Mouse (Mus musculus) kidney, adult 2 months (tissue): ENCODE results near the gene Dglucy. TPM values are rescaled to one million over a fixed set of nuclear protein-coding genes. Genes with fewer than 3 reads are reported as not detected.

Source experiments
- DNase-seq: peaks from one replicate; pipeline ENCODE4 v3.0.0; 2021
- H3K27ac ChIP-seq: fragments of 200-500 bp; 2 replicates; pipeline ENCODE4 v1.5.1; 2012; ENCODE audit warnings: low read depth, low read length, control low read depth, inconsistent platforms; ENCODE audit not compliant: insufficient read depth
- H3K27me3 ChIP-seq: fragments of 200-500 bp; replicated peaks from 2 replicates; pipeline ENCODE4 v1.6.1; 2012; ENCODE audit warnings: mild to moderate bottlenecking, moderate library complexity, low read length, inconsistent platforms; ENCODE audit not compliant: control insufficient read depth, insufficient read depth
- H3K36me3 ChIP-seq: fragments of 200-500 bp; 2 replicates; pipeline ENCODE4 v1.6.1; 2012; ENCODE audit warnings: mild to moderate bottlenecking, moderate library complexity, low read length, inconsistent platforms; ENCODE audit not compliant: control insufficient read depth, insufficient read depth
- H3K4me1 ChIP-seq: fragments of 200-500 bp; 2 replicates; pipeline ENCODE4 v1.6.1; 2011; ENCODE audit warnings: low read length; ENCODE audit not compliant: control insufficient read depth, insufficient read depth
- H3K4me3 ChIP-seq: fragments of 200-500 bp; 2 replicates; pipeline ENCODE4 v1.5.1; 2011; ENCODE audit warnings: mild to moderate bottlenecking, low read depth, low read length, control low read depth; ENCODE audit not compliant: insufficient read depth
- CTCF ChIP-seq: fragments of 200-500 bp; conservative IDR thresholded peaks from 2 replicates; pipeline ENCODE4 v1.5.1; 2011; ENCODE audit warnings: low read depth, mild to moderate bottlenecking, control low read depth, low read length, moderate library complexity, mixed read lengths; ENCODE audit not compliant: insufficient read depth, insufficient read length
- POLR2A ChIP-seq: fragments of 200-500 bp; IDR thresholded peaks from one replicate; pipeline ENCODE4 v1.6.1; 2011; ENCODE audit warnings: low read depth, low read length, control low read depth
- WGBS: fragments of 180-500 bp; shearing (Covaris S2); methylation state at CpG from one replicate; pipeline ENCODE4 v1.1.7; 2018; 5-methylcytosine and 5-hydroxymethylcytosine counted together
- polyA plus RNA-seq: library from polyadenylated mRNA; depleted of rRNA; stranded (reverse); fragments of >200 nt; gene quantifications from 2 replicates; pipeline ENCODE4 v1.2.3, GENCODE M21; 2012

The Dglucy gene
- polyA plus RNA-seq, 1 experiment, result 88.1 TPM

DNA sequence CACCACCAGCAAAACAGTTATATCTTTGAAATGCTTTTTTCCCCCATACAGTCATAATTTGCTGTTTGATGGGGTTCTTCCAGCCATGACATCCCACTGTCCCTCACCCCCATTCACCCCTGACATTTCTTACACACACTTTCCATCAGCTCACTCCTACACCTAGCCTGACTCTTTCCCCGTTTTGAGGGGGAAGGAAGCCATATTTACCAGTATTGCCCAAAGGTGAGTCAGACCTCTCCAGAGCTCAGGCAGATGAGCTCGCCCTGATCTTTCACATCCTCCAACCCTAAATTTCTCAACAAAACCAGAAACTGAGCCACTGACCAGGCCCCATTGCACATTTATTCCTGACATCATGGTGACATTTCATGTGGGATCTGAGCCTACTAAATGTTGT lies 93.0 kb downstream of the Dglucy start:
- H3K4me3 ChIP-seq, result no peak overlapping the region
- H3K27ac ChIP-seq, result no peak overlapping the region
- TF ChIP-seq POLR2A (no peak), CTCF (no peak)
- no peaks in the 10 kb centered on the region for H3K4me1 ChIP-seq
- DNase-seq, result no peak
- H3K27me3 ChIP-seq, result no peaks in the 10 kb centered on the region
- WGBS, result 91% methylated on average over 2 of the region's 2 CpGs
- H3K36me3 ChIP-seq, result no peaks in the 10 kb centered on the region

DNA sequence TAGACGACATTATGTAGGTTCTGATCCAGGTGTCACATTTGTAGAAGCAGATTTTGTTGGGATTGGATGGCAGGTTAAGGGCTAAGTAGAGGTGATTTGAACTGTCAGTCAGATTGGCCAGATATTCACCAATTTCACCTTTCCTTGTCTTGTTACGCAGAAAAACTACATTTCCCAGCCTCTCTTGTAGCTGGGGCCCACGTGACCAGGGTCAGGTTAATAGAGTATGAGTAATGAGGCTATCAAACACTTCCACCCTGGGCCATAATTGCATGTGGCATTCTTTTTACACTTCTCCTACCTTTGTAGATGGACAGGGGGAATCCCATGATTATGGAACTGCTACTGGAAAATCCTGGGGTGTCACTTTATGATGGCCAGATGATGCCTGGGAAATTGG lies 94.8 kb downstream of the Dglucy start:
- Histone ChIP-seq H3K27me3 (no peaks in the 10 kb centered on the region), H3K4me3 (no peak overlapping the region), H3K27ac (no peak overlapping the region), H3K4me1 (no peaks in the 10 kb centered on the region), H3K36me3 (no peaks in the 10 kb centered on the region)
- TF ChIP-seq CTCF, result no peak
- no peak for TF ChIP-seq POLR2A
- DNase-seq, result no peak
- WGBS, result 92% methylated on average over 3 of the region's 3 CpGs

DNA sequence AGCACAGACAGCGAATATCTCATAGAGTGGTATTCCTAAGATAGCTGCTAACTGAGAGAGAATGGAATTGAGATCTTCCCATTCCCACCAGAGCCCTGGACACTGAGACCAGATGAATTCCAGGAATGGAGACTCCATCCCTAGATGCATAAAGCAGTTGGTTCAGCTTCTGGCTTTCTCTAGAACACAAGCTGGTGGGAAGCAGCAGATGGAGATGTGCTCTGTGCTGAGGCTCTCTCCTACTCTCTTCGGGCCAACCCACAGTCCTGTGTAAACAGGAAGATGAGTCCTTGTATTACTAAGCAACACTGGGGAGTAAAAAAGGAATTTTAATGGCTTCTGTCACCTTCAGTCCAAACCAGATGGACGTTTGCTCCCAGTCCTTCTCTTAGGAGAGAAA lies 96.7 kb downstream of the Dglucy start:
- WGBS, result 52% methylated on average over 3 of the region's 3 CpGs

DNA sequence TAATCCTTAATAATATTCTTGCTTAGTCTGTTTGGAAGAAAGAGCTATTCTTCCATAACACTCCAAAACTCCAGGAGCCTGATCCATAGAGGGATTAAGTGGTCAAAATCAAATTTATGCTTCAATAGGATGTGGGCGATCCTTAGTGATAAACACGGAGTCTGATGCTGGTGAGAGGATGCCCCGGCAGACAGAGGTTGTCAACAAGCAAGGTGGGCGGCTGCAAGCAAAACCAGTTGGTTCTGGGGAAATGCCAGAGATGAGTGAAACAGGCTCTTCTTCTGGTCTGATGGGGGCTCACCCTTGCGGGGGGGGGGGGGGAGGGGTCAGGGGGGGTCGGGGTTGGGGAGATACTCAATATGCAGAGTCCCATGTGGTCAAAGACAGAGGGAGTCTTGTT lies 97.1 kb downstream of the Dglucy start:
- H3K4me1 ChIP-seq, result no peaks in the 10 kb centered on the region
- no peak overlapping the region for H3K4me3 ChIP-seq
- 77% methylated on average over 6 of the region's 6 CpGs for WGBS
- H3K36me3 ChIP-seq, result no peaks in the 10 kb centered on the region
- no peak overlapping the region for H3K27ac ChIP-seq
- no peak for DNase-seq
- no peak for TF ChIP-seq CTCF
- no peak for TF ChIP-seq POLR2A
- H3K27me3 ChIP-seq, result no peaks in the 10 kb centered on the region

More for the DNA sequence above, 96.7 kb downstream of the Dglucy start:
- no peaks in the 10 kb centered on the region for H3K4me1 ChIP-seq
- H3K4me3 ChIP-seq, result no peak overlapping the region
- TF ChIP-seq POLR2A (no peak), CTCF (no peak)
- DNase-seq, result no peak
- no peak overlapping the region for H3K27ac ChIP-seq
- no peaks in the 10 kb centered on the region for H3K36me3 ChIP-seq
- H3K27me3 ChIP-seq, result no peaks in the 10 kb centered on the region

DNA sequence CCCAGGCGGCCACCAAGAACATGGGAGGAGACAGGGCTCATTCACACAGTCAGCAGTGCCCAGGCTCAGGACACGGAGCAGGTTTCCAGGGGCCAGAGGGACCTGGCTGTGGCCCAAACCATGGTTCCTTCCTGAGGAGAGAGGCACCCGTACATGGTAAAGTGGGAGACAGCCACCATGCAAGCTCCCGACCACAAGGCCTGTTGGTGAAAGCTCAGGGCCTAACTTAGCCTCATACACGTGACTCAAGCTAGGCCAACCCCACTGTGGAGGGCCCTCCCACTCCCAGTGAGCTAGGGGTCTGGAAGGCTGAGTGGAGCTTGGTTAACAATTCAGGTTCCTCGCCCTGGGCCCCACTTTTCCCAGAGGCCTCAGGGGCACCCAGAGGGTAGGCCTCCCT lies 99.1 kb downstream of the Dglucy start:
- Histone ChIP-seq H3K27me3 (no peaks in the 10 kb centered on the region), H3K27ac (no peak overlapping the region), H3K4me3 (no peak overlapping the region), H3K4me1 (no peaks in the 10 kb centered on the region), H3K36me3 (no peaks in the 10 kb centered on the region)
- TF ChIP-seq POLR2A (no peak), CTCF (no peak)
- WGBS, result 83% methylated on average over 6 of the region's 6 CpGs
- DNase-seq, result no peak

- Histone ChIP-seq H3K27ac (no peak overlapping the region), H3K4me1 (no peaks in the 10 kb centered on the region), H3K27me3 (no peaks in the 10 kb centered on the region), H3K36me3 (no peaks in the 10 kb centered on the region), H3K4me3 (no peak overlapping the region)
- WGBS, result 92% methylated on average over 16 of the region's 16 CpGs
- no peak for DNase-seq
- TF ChIP-seq POLR2A (no peak), CTCF (no peak)
Measured at GRCm38 (mm10) chr12:100878556-100878955, 99.7 kb downstream of the Dglucy start.

DNA sequence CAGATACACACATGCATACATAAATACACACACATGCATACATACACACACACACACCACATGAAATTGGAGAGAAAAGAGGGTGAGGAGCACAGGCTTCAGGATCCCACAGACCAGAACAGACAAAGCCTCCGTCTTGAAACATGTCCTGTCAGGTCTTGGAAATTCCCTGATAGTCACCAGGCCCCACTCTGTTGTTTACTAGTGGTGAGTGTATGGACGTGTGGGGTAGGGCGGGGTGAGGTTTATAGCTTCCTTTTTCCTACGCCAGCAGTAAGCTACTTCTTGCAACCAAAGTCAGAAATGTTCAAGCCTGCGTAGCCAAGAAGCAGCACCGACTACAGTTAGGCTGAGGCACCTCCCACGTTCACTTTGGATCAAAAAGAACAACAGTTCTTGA lies 104.3 kb downstream of the Dglucy start:
- no peak for TF ChIP-seq POLR2A
- TF ChIP-seq CTCF, result no peak
- Histone ChIP-seq H3K27me3 (no peaks in the 10 kb centered on the region), H3K36me3 (no peaks in the 10 kb centered on the region), H3K27ac (no peak overlapping the region), H3K4me3 (no peak overlapping the region), H3K4me1 (no peaks in the 10 kb centered on the region)
- DNase-seq, result no peak
- WGBS, result 64% methylated on average over 7 of the region's 7 CpGs

GRCm38 (mm10) chr12:100885585-100885984 lies 106.7 kb downstream of the Dglucy start:
- Histone ChIP-seq H3K36me3 (no peaks in the 10 kb centered on the region), H3K27me3 (no peaks in the 10 kb centered on the region), H3K4me3 (no peak overlapping the region), H3K4me1 (no peaks in the 10 kb centered on the region), H3K27ac (no peak overlapping the region)
- no peak for TF ChIP-seq CTCF
- TF ChIP-seq POLR2A, result no peak
- DNase-seq, result no peak
- WGBS, result 90% methylated on average over 3 of the region's 3 CpGs
